Mouse (Mus musculus) skeletal muscle tissue, postnatal 0 days (tissue): ENCODE results near the gene Slain1. TPM values are rescaled to one million over a fixed set of nuclear protein-coding genes. Genes with fewer than 3 reads are reported as not detected.

Experiments used
- microRNA-seq, 2 experiments: library from miRNA; unstranded; fragments of <30 nt; microRNA quantifications; one replicate each; pipeline ENCODE4; 2016
- polyA plus RNA-seq: library from polyadenylated mRNA; unstranded; fragments of >200 nt; fragmentation: Nextera tagmentation; extraction: Ambion mirVana; gene quantifications from 2 replicates; pipeline ENCODE4 v1.2.1, GENCODE M21; 2015

The Slain1 gene
- 0.23 and 0.26 TPM in 2 replicates for polyA plus RNA-seq

DNA sequence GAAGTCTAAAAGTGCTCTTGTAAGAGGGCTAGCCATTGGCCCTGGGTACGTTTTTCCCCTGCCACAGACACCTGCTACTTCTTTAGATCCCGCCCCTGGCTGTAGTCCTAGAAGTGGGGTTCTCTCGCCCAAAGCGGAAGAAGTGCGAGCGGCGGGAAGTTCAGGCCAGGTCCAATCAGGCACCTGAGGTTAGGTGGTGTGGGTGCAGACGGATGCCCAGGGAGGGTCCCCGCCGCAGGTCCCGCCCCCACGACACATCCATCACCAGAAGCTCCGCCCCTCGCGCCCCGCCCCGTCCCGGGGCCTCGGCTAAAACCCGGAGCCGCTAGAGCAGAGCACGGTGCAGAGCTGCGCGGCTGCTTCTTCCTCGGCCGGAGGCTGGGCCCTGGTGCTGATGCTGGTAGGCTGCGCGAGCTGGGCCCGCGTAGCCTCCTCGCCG lies at the start of gene Slain1:
Slain1 (plus strand) TSS at position 333 of the 439 bp plus-strand sequence.

Small RNA genes within 50 kb of the gene (microRNA-seq; reads per million reads assigned to microRNA genes)
- 0 reads per million in 2 experiments for gene Gm22877

Other genes with a start within 250 kb of the Slain1 start
- 0.78 TPM in 1 of 2 replicates, not detected in the other for gene Scel, start 136.9 kb upstream of the Slain1 start, polyA plus RNA-seq
- gene Ednrb, start 194.2 kb downstream of the Slain1 start, polyA plus RNA-seq: 34.7 and 43.1 TPM in 2 replicates